Mouse (Mus musculus): ENCODE measurements around the gene Gsdme. TPM values are rescaled to one million over a fixed set of nuclear protein-coding genes. Genes with fewer than 3 reads are reported as not detected.

The Gsdme gene
- polyA plus RNA-seq, 1 experiment, result 5.4 TPM

- no peaks in the 10 kb centered on the region for H3K4me1 ChIP-seq (ENCODE audit: control insufficient read depth, insufficient read depth, low read length)
- TF ChIP-seq CTCF (conservative IDR thresholded peaks at IDR 0.05; ENCODE audit: insufficient read depth, insufficient read length, low read depth, low read length), result no peak
- TF ChIP-seq POLR2A (IDR thresholded peaks at IDR 0.05; ENCODE audit: low read depth, low read length), result no peak
- WGBS, result 81% methylated on average over 2 of the region's 2 CpGs
- no peak overlapping the region for H3K4me3 ChIP-seq (ENCODE audit: insufficient read depth, low read depth, low read length)
- H3K36me3 ChIP-seq (ENCODE audit: control insufficient read depth, insufficient read depth, low read length), result no peaks in the 10 kb centered on the region
- no peak overlapping the region for H3K27ac ChIP-seq (ENCODE audit: insufficient read depth, low read depth, low read length)
- no peak for DNase-seq
- no peaks in the 10 kb centered on the region for H3K27me3 ChIP-seq (replicated peaks; ENCODE audit: control insufficient read depth, insufficient read depth, low read length)
Observed at GRCm38 (mm10) chr6:50237963-50238362, 25.7 kb downstream of the Gsdme start.

- Histone ChIP-seq H3K27me3 (replicated peaks; ENCODE audit: control insufficient read depth, insufficient read depth, low read length) (no peaks in the 10 kb centered on the region), H3K36me3 (ENCODE audit: control insufficient read depth, insufficient read depth, low read length) (no peaks in the 10 kb centered on the region), H3K27ac (ENCODE audit: insufficient read depth, low read depth, low read length) (no peak overlapping the region), H3K4me3 (ENCODE audit: insufficient read depth, low read depth, low read length) (no peak overlapping the region), H3K4me1 (ENCODE audit: control insufficient read depth, insufficient read depth, low read length) (no peaks in the 10 kb centered on the region)
- TF ChIP-seq POLR2A (IDR thresholded peaks at IDR 0.05; ENCODE audit: low read depth, low read length) (no peak), CTCF (conservative IDR thresholded peaks at IDR 0.05; ENCODE audit: insufficient read depth, insufficient read length, low read depth, low read length) (no peak)
- DNase-seq, result no peak
- WGBS, result 72% methylated on average over 1 of the region's 1 CpGs
Observed at GRCm38 (mm10) chr6:50232984-50233383, 30.7 kb downstream of the Gsdme start.

- no peak for TF ChIP-seq POLR2A (IDR thresholded peaks at IDR 0.05; ENCODE audit: low read depth, low read length)
- no peak for TF ChIP-seq CTCF (conservative IDR thresholded peaks at IDR 0.05; ENCODE audit: insufficient read depth, insufficient read length, low read depth, low read length)
- 96% methylated on average over 5 of the region's 5 CpGs for WGBS
Observed at GRCm38 (mm10) chr6:50231288-50231687, 32.4 kb downstream of the Gsdme start.

DNA sequence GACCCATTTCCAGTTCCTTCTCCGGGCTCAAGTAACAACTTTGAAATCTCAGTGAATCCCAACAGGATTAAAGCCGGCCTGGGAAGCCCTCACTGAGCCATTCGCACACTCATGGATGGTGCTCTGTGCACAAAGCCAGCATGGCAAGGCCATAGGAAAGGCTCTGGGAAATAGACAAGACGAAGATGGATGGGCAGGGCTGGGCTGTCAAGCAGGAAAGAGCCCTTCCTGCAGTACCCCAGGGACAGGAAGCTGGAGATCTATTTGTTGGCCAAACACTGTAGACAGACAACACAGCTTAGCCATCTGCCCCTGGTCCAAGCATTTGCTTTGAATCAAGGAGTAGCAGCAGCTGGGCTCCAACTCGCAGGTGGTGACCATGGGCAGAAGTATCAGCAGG is 35.5 kb downstream of the Gsdme start:
- H3K4me1 ChIP-seq (ENCODE audit: control insufficient read depth, insufficient read depth, low read length), result no peaks in the 10 kb centered on the region
- peak; percentile 35 for DNase-seq
- no peak overlapping the region for H3K27ac ChIP-seq (ENCODE audit: insufficient read depth, low read depth, low read length)
- H3K36me3 ChIP-seq (ENCODE audit: control insufficient read depth, insufficient read depth, low read length), result no peaks in the 10 kb centered on the region
- H3K4me3 ChIP-seq (ENCODE audit: insufficient read depth, low read depth, low read length), result no peak overlapping the region
- no peaks in the 10 kb centered on the region for H3K27me3 ChIP-seq (replicated peaks; ENCODE audit: control insufficient read depth, insufficient read depth, low read length)
- TF ChIP-seq CTCF (conservative IDR thresholded peaks at IDR 0.05; ENCODE audit: insufficient read depth, insufficient read length, low read depth, low read length) (no peak), POLR2A (IDR thresholded peaks at IDR 0.05; ENCODE audit: low read depth, low read length) (no peak)
- WGBS, result 70% methylated on average over 5 of the region's 5 CpGs

More at GRCm38 (mm10) chr6:50231288-50231687, 32.4 kb downstream of the Gsdme start:
- no peaks in the 10 kb centered on the region for H3K27me3 ChIP-seq (replicated peaks; ENCODE audit: control insufficient read depth, insufficient read depth, low read length)
- H3K4me3 ChIP-seq (ENCODE audit: insufficient read depth, low read depth, low read length), result no peak overlapping the region
- no peak overlapping the region for H3K27ac ChIP-seq (ENCODE audit: insufficient read depth, low read depth, low read length)
- no peaks in the 10 kb centered on the region for H3K36me3 ChIP-seq (ENCODE audit: control insufficient read depth, insufficient read depth, low read length)
- no peaks in the 10 kb centered on the region for H3K4me1 ChIP-seq (ENCODE audit: control insufficient read depth, insufficient read depth, low read length)
- no peak for DNase-seq

- Histone ChIP-seq H3K4me1 (ENCODE audit: control insufficient read depth, insufficient read depth, low read length) (no peaks in the 10 kb centered on the region), H3K4me3 (ENCODE audit: insufficient read depth, low read depth, low read length) (no peak overlapping the region), H3K36me3 (ENCODE audit: control insufficient read depth, insufficient read depth, low read length) (no peaks in the 10 kb centered on the region), H3K27me3 (replicated peaks; ENCODE audit: control insufficient read depth, insufficient read depth, low read length) (no peaks in the 10 kb centered on the region), H3K27ac (ENCODE audit: insufficient read depth, low read depth, low read length) (no peak overlapping the region)
- no peak for DNase-seq
- TF ChIP-seq CTCF (conservative IDR thresholded peaks at IDR 0.05; ENCODE audit: insufficient read depth, insufficient read length, low read depth, low read length) (no peak), POLR2A (IDR thresholded peaks at IDR 0.05; ENCODE audit: low read depth, low read length) (no peak)
- WGBS, result 88% methylated on average over 5 of the region's 5 CpGs
Observed at GRCm38 (mm10) chr6:50225232-50225631, 38.4 kb downstream of the Gsdme start.

GRCm38 (mm10) chr6:50223606-50224005 is 40.1 kb downstream of the Gsdme start:
- Histone ChIP-seq H3K4me3 (ENCODE audit: insufficient read depth, low read depth, low read length) (no peak overlapping the region), H3K27ac (ENCODE audit: insufficient read depth, low read depth, low read length) (no peak overlapping the region), H3K27me3 (replicated peaks; ENCODE audit: control insufficient read depth, insufficient read depth, low read length) (no peaks in the 10 kb centered on the region), H3K4me1 (ENCODE audit: control insufficient read depth, insufficient read depth, low read length) (no peaks in the 10 kb centered on the region), H3K36me3 (ENCODE audit: control insufficient read depth, insufficient read depth, low read length) (no peaks in the 10 kb centered on the region)
- WGBS, result 87% methylated on average over 4 of the region's 4 CpGs
- TF ChIP-seq POLR2A (IDR thresholded peaks at IDR 0.05; ENCODE audit: low read depth, low read length) (no peak), CTCF (conservative IDR thresholded peaks at IDR 0.05; ENCODE audit: insufficient read depth, insufficient read length, low read depth, low read length) (no peak)
- no peak for DNase-seq

DNA sequence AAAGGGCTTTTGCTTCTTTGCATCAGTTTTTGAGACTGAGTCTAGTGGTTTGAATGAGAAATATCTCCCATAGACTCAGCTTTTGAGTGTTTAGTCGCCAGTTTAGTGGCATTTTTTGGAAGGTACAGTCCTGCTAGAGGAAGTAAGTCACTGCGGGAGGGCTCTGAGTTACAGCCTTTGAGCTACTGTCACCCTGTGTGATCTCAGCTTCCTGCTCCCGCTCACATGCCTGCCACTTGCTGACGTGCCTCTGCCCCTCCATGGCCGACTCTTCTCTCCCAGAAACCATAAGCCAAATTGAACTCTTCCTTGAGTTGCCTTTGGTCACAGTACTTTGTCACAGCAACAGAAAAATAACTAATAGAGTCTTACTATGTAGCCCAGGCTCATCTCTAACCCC is 40.7 kb downstream of the Gsdme start:
- DNase-seq, result peak; percentile 12
- Histone ChIP-seq H3K27me3 (replicated peaks; ENCODE audit: control insufficient read depth, insufficient read depth, low read length) (no peaks in the 10 kb centered on the region), H3K4me3 (ENCODE audit: insufficient read depth, low read depth, low read length) (no peak overlapping the region), H3K36me3 (ENCODE audit: control insufficient read depth, insufficient read depth, low read length) (no peaks in the 10 kb centered on the region), H3K27ac (ENCODE audit: insufficient read depth, low read depth, low read length) (no peak overlapping the region), H3K4me1 (ENCODE audit: control insufficient read depth, insufficient read depth, low read length) (no peaks in the 10 kb centered on the region)
- TF ChIP-seq POLR2A (IDR thresholded peaks at IDR 0.05; ENCODE audit: low read depth, low read length), result no peak
- no peak for TF ChIP-seq CTCF (conservative IDR thresholded peaks at IDR 0.05; ENCODE audit: insufficient read depth, insufficient read length, low read depth, low read length)
- 60% methylated on average over 5 of the region's 5 CpGs for WGBS

- Histone ChIP-seq H3K27ac (ENCODE audit: insufficient read depth, low read depth, low read length) (no peak overlapping the region), H3K4me3 (ENCODE audit: insufficient read depth, low read depth, low read length) (no peak overlapping the region), H3K36me3 (ENCODE audit: control insufficient read depth, insufficient read depth, low read length) (no peaks in the 10 kb centered on the region), H3K27me3 (replicated peaks; ENCODE audit: control insufficient read depth, insufficient read depth, low read length) (no peaks in the 10 kb centered on the region), H3K4me1 (ENCODE audit: control insufficient read depth, insufficient read depth, low read length) (no peaks in the 10 kb centered on the region)
- DNase-seq, result no peak
- TF ChIP-seq CTCF (conservative IDR thresholded peaks at IDR 0.05; ENCODE audit: insufficient read depth, insufficient read length, low read depth, low read length), result no peak
- no peak for TF ChIP-seq POLR2A (IDR thresholded peaks at IDR 0.05; ENCODE audit: low read depth, low read length)
- WGBS, result 92% methylated on average over 5 of the region's 5 CpGs
Observed at GRCm38 (mm10) chr6:50222351-50222750, 41.3 kb downstream of the Gsdme start.

All from kidney, adult 2 months (tissue).